Mouse (Mus musculus) hindbrain, embryonic 10.5 days (tissue): ENCODE results near the gene Ccnd3. TPM values are rescaled to one million over a fixed set of nuclear protein-coding genes. Genes with fewer than 3 reads are reported as not detected.

Source experiments
- DNase-seq: peaks from one replicate; pipeline ENCODE4 v3.0.0-alpha.2; 2017; ENCODE audit warnings: low spot score
- H3K27ac ChIP-seq: fragments of 300-500 bp; sonication (generic); 2 replicates; pipeline ENCODE4 v1.5.1; 2016; ENCODE audit warnings: mild to moderate bottlenecking, moderate library complexity
- H3K27me3 ChIP-seq: fragments of 300-500 bp; sonication (generic); 2 replicates; pipeline ENCODE4 v1.6.1; 2016; ENCODE audit warnings: mild to moderate bottlenecking; ENCODE audit not compliant: poor library complexity, insufficient read depth, severe bottlenecking
- H3K36me3 ChIP-seq: fragments of 300-500 bp; sonication (generic); 2 replicates; pipeline ENCODE4 v1.6.1; 2016; ENCODE audit warnings: mild to moderate bottlenecking, moderate library complexity
- H3K4me1 ChIP-seq: fragments of 300-500 bp; sonication (generic); replicated peaks from 2 replicates; pipeline ENCODE4 v1.6.1; 2016; ENCODE audit warnings: mild to moderate bottlenecking
- H3K4me3 ChIP-seq: fragments of 300-500 bp; sonication (generic); 2 replicates; pipeline ENCODE4 v1.5.1; 2016; ENCODE audit warnings: mild to moderate bottlenecking, moderate library complexity
- H3K9me3 ChIP-seq: fragments of 300-500 bp; sonication (generic); 2 replicates; pipeline ENCODE4 v1.6.1; 2016; ENCODE audit warnings: mild to moderate bottlenecking, moderate library complexity
- WGBS: fragments of 180-500 bp; shearing (Covaris S2); methylation state at CpG from one replicate; pipeline ENCODE4 v1.1.7; 2016; 5-methylcytosine and 5-hydroxymethylcytosine counted together
- polyA plus RNA-seq: library from polyadenylated mRNA; unstranded; fragments of >200 nt; fragmentation: Nextera tagmentation; extraction: Ambion mirVana; gene quantifications from 2 replicates; pipeline ENCODE4 v1.2.1, GENCODE M21; 2016

Ccnd3 gene
- polyA plus RNA-seq, 1 experiment from 2014 or later: 289 TPM

DNA sequence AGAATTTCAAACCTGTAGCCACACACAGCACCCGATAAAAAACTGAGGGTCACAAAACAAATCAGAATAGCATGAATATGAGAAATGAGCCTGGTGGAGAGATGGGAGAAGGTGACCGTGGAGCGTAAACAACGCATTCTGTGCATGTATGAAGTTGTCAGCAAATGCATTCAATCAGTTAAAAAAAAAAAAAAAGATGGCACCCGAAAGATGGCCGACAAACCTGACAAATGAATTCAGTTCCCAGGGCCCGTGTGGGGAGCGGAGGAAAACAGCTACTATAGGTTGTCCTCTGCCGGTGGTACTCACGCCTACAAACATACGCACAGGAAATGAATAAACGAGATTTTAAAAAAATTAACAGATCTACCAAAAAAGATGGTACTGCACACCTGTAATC, 40.3 kb downstream of the Ccnd3 start:
- DNase-seq: no peak
- 92% methylated on average over 12 of the region's 12 CpGs for WGBS
- no peaks in the 10 kb centered on the region for H3K9me3 ChIP-seq
- no peak overlapping the region for H3K4me3 ChIP-seq
- no peaks in the 10 kb centered on the region for H3K27me3 ChIP-seq
- H3K27ac ChIP-seq: no peak overlapping the region
- peaks cover 13% of the 10 kb centered on the region for H3K4me1 ChIP-seq
- H3K36me3 ChIP-seq: no peaks in the 10 kb centered on the region

DNA sequence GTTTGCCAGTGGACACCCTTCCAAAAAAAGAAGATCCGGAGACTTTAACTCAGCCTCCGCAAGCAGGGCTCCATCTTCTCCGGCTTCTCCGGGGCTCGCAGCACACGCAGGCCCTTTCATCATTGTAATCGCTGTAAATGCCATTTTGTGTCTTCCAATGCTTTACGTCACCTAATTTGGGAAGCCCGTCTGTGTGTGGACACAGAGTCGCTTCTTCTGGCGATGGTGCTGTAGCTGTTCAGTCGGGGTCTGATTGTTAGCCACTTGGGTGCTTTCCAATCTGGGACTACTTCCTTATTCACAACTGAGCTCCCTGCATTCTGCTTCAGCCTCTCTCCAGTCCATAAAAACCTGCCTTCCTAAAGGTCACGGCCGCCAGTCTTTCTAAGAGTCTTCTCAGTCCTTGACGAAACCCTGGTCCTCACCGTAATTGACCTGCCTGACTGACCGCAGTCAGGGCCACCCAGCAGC, 41.0 kb downstream of the Ccnd3 start:
- Histone ChIP-seq H3K36me3 (no peaks in the 10 kb centered on the region), H3K4me3 (no peak overlapping the region), H3K27ac (no peak overlapping the region), H3K4me1 (peaks cover 13% of the 10 kb centered on the region), H3K9me3 (no peaks in the 10 kb centered on the region), H3K27me3 (no peaks in the 10 kb centered on the region)
- WGBS: 91% methylated on average over 17 of the region's 17 CpGs
- DNase-seq: no peak

DNA sequence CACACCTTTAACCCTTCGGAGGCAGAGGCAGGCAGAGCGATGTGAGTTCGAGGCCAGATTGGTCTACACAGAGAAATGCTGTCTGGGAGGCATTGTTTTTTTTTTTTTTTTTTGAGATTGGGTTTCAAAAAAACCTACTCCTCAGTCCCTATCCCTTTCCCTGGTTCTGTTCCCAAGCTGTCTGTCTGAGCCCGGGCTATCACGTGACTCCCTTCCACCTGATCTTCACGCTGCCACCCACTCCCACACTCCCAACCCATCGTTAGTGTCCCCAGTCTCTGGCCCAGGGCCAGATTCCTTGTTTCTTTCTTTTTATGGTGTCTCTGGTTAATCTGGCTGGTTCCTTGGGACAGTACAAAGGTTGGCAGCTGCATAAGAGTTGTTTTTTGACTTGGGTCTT, 46.2 kb downstream of the Ccnd3 start:
- H3K36me3 ChIP-seq: no peaks in the 10 kb centered on the region
- no peaks in the 10 kb centered on the region for H3K4me1 ChIP-seq
- no peak overlapping the region for H3K27ac ChIP-seq
- H3K4me3 ChIP-seq: no peak overlapping the region
- 86% methylated on average over 7 of the region's 7 CpGs for WGBS
- no peaks in the 10 kb centered on the region for H3K9me3 ChIP-seq
- DNase-seq: no peak
- no peaks in the 10 kb centered on the region for H3K27me3 ChIP-seq

DNA sequence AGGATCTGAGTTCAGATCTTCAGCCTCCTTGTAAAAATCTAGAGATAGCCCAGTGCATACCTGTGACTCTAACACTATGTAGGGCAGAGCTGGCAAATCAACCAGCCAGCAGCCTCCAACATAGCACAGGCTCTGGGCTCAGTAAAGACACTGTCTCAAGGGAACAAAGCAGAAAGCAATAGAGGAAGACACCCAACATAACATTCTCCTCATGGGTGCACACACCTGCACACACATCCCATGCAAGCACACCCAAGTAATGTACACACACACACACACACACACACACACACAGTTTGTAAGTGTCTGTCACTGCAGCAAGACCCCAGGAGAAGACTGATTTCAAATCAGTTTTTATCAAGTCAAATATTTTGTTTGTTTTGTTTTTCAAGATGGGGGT, 48.1 kb downstream of the Ccnd3 start:
- Histone ChIP-seq H3K9me3 (no peaks in the 10 kb centered on the region), H3K27me3 (no peaks in the 10 kb centered on the region), H3K36me3 (no peaks in the 10 kb centered on the region), H3K27ac (no peak overlapping the region), H3K4me3 (no peak overlapping the region), H3K4me1 (no peaks in the 10 kb centered on the region)
- DNase-seq: no peak

DNA sequence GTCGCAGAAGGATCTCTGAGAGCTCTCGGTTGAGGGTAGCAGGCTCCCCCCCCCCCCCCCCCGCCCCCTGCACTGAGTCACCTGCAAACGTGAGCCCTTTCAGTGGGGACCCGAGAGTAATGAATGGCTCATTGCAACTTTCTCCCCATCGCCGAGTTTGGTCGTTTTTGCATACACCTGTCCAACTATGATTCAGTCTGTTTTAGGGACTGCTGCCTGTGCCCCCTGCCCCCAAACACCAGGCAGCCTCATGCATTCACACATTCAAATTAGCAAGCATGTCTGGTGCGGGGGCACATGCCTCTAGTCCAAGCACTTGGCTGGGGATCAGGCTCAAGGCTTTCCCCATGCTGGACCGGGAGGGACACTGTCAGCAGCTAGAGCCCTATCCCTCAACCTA, 49.8 kb downstream of the Ccnd3 start:
- H3K36me3 ChIP-seq: no peaks in the 10 kb centered on the region
- no peak for DNase-seq
- WGBS: 74% methylated on average over 10 of the region's 10 CpGs

DNA sequence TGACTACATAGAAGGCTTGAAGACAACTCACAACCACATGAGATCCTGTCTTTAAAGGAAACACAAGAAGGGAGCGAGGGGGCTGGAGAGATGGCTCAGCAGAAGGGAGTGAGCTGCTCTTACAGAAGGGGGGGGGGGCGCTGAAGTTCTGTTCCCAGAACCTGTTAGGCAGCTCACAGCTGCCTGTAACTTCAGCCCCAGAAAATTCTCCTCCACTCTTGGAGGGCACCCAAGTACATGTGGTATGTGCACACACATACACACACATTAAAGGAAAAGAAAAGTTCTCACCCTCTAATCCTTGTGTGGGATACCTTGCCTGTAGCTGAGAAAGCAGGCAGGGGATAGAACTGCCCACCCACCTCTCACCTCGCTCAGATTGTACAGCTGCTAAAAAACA, 52.3 kb downstream of the Ccnd3 start:
- 70% methylated on average over 3 of the region's 3 CpGs for WGBS
- H3K27me3 ChIP-seq: no peaks in the 10 kb centered on the region
- no peaks in the 10 kb centered on the region for H3K4me1 ChIP-seq
- H3K27ac ChIP-seq: no peak overlapping the region
- no peaks in the 10 kb centered on the region for H3K36me3 ChIP-seq
- no peak for DNase-seq
- H3K4me3 ChIP-seq: no peak overlapping the region
- no peaks in the 10 kb centered on the region for H3K9me3 ChIP-seq

More for the DNA sequence above, 49.8 kb downstream of the Ccnd3 start:
- no peaks in the 10 kb centered on the region for H3K4me1 ChIP-seq
- H3K27ac ChIP-seq: no peak overlapping the region
- H3K4me3 ChIP-seq: no peak overlapping the region
- H3K27me3 ChIP-seq: no peaks in the 10 kb centered on the region
- H3K9me3 ChIP-seq: no peaks in the 10 kb centered on the region

DNA sequence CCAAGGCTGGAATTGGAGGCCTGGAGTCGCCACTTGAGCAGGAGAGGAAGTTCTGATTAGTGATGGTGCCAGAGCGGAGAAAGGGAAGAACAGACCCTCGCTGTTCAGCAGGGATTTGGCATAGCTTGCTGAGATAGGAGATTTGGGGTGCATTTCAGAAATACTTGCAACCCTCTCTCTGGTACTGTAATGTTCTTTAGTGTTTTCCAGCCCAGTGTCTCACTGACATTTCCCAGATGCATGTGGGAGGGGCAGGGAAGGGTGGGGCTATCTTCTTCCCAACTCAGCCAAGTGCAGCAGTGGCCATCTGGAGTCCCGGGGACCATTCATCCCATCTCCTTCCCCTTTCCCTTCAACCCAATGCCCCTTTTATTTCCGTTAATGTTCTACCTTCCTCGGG, 54.9 kb downstream of the Ccnd3 start:
- H3K27ac ChIP-seq: no peak overlapping the region
- no peaks in the 10 kb centered on the region for H3K4me1 ChIP-seq
- no peaks in the 10 kb centered on the region for H3K9me3 ChIP-seq
- DNase-seq: no peak
- 75% methylated on average over 6 of the region's 6 CpGs for WGBS
- H3K36me3 ChIP-seq: no peaks in the 10 kb centered on the region
- H3K4me3 ChIP-seq: no peak overlapping the region
- H3K27me3 ChIP-seq: no peaks in the 10 kb centered on the region

DNA sequence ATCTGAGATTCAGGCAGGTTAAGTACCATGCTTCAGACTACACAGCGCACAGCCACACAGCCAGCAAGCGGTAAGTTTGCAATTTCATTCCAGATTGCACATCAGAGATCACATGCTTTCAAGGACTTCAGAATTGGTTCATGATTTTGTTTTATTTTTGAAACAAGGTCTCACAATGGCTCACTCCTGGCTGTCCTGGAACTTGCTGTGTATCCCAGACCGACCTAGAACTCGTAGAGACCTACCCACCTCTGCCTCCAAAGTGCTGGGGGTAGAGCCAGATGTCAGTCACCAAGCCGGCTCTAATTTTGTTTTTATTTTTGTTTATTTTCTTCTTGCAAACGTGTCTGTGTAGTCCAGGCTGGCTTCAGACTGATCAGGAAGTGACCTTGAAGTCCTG, 58.0 kb downstream of the Ccnd3 start:
- no peak overlapping the region for H3K27ac ChIP-seq
- no peaks in the 10 kb centered on the region for H3K9me3 ChIP-seq
- no peaks in the 10 kb centered on the region for H3K36me3 ChIP-seq
- 80% methylated on average over 6 of the region's 6 CpGs for WGBS
- H3K27me3 ChIP-seq: no peaks in the 10 kb centered on the region
- no peak for DNase-seq
- H3K4me1 ChIP-seq: peaks cover 21% of the 10 kb centered on the region
- no peak overlapping the region for H3K4me3 ChIP-seq

DNA sequence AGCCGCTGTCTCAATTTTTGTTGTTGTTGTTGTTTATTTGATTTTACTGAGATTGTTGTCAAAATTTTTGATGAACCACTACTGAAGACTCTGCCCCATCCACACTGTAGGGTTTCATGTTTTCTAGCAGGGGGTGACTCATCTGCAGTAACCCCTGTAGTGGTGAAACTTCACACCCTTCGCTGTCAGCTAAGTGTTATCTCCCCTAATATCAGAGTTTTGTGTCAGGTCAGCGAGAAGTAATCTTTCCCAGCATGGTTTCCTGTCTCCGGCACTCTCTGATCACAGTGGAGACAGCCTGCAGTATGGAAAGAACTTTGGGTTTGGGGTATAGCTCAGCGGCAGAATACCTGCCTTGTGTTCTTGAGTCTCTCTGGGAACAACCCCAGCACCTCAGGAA, 59.8 kb downstream of the Ccnd3 start:
- Histone ChIP-seq H3K4me3 (no peak overlapping the region), H3K27me3 (no peaks in the 10 kb centered on the region), H3K36me3 (no peaks in the 10 kb centered on the region), H3K4me1 (peaks cover 31% of the 10 kb centered on the region), H3K27ac (no peak overlapping the region), H3K9me3 (no peaks in the 10 kb centered on the region)
- 85% methylated on average over 5 of the region's 5 CpGs for WGBS
- no peak for DNase-seq

DNA sequence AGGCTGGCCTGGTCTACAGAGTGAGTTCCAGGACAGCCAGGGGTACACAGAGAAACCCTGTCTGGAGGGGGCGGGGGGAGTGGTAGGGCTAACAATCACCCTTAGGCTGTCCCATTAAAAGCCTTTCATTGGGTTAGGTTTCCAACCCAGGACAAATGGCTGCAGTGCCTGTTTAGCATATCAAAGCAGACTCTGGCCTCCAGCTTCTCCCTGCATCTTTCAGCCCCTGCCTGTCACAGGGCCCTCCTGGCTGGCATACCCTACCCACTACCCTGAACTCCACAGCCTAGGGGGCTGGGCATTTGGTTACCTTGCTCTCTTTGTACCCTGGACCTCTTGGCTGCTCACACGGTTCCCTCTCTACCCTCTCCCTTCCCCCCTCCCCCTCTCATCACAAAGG, 61.3 kb downstream of the Ccnd3 start:
- H3K9me3 ChIP-seq: no peaks in the 10 kb centered on the region
- H3K27ac ChIP-seq: peak overlapping the region; percentile 78
- peaks cover 40% of the 10 kb centered on the region for H3K4me1 ChIP-seq
- H3K4me3 ChIP-seq: no peak overlapping the region
- no peaks in the 10 kb centered on the region for H3K36me3 ChIP-seq
- 13% methylated on average over 2 of the region's 2 CpGs for WGBS
- no peaks in the 10 kb centered on the region for H3K27me3 ChIP-seq
- DNase-seq: peak; percentile 36

DNA sequence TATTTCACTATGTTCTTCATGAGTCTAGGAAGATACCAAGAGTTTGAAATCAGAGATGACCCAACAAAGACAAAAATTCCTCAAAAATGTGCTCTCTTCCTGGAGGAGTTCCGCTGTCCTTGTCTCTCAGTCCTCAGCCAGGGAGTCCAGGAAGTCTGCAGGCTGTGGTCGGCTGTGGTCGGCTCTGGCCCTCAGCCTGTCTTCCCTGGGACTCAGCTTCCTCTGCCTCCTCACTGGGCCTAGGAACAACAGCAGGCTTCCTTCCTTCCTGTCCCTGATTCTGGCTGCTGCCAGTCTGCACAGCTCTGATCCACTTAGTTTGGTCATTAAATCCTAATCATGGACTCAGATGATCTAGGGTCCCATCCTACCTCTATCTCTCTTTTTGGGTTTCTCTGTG, 62.4 kb downstream of the Ccnd3 start:
- peaks cover 51% of the 10 kb centered on the region for H3K4me1 ChIP-seq
- no peak overlapping the region for H3K4me3 ChIP-seq
- H3K9me3 ChIP-seq: no peaks in the 10 kb centered on the region
- no peaks in the 10 kb centered on the region for H3K27me3 ChIP-seq
- H3K27ac ChIP-seq: peak overlapping the region; percentile 78
- DNase-seq: no peak
- WGBS: 78% methylated on average over 3 of the region's 3 CpGs
- H3K36me3 ChIP-seq: no peaks in the 10 kb centered on the region

DNA sequence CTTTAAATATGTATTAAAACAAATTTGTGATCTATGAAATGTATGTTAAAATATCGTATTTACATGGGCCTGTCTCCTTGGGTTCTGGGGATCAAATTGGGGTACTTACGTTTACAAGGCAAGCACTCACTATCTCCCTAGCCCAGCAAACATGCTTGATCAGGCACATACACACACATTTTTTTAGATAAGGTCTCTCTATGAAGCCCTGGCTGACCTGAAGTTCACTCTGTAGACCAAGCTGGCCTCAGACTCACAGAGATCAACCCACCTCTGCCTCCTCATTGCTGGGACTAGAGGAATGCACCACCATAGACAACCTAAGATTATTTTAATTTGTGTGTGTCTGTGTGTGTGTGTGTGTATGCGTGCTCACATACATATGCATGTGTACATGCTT, 63.5 kb downstream of the Ccnd3 start:
- no peak for DNase-seq
- Histone ChIP-seq H3K27ac (peak overlapping the region; percentile 73; the same call in 1 of the 2 replicates), H3K4me1 (peaks cover 59% of the 10 kb centered on the region), H3K27me3 (peaks cover 7% of the 10 kb centered on the region; the same call in 1 of the 2 replicates), H3K36me3 (no peaks in the 10 kb centered on the region), H3K9me3 (no peaks in the 10 kb centered on the region), H3K4me3 (no peak overlapping the region)
- 93% methylated on average over 3 of the region's 3 CpGs for WGBS

DNA sequence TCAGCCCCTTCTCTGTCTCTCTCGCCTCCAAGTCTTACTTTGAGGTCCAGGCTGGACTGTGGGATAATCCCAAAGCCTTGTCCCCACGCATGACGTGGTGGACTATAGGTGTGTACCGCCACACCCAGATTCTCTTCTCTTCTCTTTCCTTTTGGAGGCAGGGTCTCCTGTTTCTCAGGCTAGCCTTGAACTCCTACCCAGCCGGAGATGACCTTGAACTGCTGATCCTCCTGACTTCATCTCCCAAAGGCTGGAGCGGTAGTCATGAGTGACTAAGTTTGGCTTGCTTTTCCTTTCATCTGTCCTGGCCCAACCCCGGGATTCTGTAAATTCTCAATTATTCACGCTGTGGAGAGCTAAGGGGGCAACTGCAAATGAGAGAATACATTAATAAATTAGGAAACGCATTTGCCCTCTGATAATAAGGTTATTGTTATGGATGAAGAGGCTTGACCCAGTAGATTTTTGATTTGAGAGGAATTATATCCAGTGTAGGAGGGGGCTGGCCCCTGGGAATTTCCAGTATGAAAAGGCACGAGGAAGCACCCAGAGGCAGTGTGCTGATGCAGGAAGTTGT, 64.2 kb downstream of the Ccnd3 start:
- Histone ChIP-seq H3K36me3 (no peaks in the 10 kb centered on the region), H3K9me3 (no peaks in the 10 kb centered on the region), H3K27me3 (peaks cover 12% of the 10 kb centered on the region; the same call in 1 of the 2 replicates), H3K27ac (peak overlapping the region; percentile 73), H3K4me1 (peaks cover 64% of the 10 kb centered on the region), H3K4me3 (no peak overlapping the region)
- WGBS: 54% methylated on average over 10 of the region's 10 CpGs
- DNase-seq: peak; percentile 40

DNA sequence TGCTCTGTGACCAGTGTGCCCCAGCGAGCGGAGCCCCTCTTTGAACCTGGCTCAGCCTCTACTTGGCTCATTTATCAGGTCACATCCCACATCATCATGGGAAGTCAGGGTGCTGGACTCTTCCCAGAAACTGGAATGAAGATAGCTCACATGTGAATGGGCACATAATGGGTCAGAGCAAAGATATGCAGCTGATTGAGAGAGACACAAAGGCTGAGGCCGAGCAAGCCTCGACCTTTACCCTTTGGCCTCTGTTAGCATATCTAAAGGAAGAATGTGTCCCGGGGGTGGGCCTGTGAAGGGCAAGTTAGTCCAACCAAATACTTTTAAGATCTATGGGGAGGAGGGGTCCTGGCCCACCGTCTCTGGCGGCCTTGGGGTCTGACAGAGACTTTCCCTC, 66.8 kb downstream of the Ccnd3 start:
- Histone ChIP-seq H3K9me3 (no peaks in the 10 kb centered on the region), H3K27me3 (peaks cover 19% of the 10 kb centered on the region; the same call in 1 of the 2 replicates), H3K4me3 (peak overlapping the region; percentile 20; the same call in 1 of the 2 replicates), H3K36me3 (no peaks in the 10 kb centered on the region), H3K4me1 (peaks cover 70% of the 10 kb centered on the region), H3K27ac (peak overlapping the region; percentile 76)
- DNase-seq: peak; percentile 86
- WGBS: 13% methylated on average over 7 of the region's 7 CpGs
